Mouse (Mus musculus): Measurements from ENCODE around the gene Txn1.

Gene Txn1

GRCm38 (mm10) chr4:57940631-57941030, 15.6 kb downstream of the Txn1 start:
- DNase-seq (ENCODE audit: low read depth): no peak

- DNase-seq (ENCODE audit: low read depth): no peak
Measured at GRCm38 (mm10) chr4:57937292-57937691, 18.9 kb downstream of the Txn1 start.

GRCm38 (mm10) chr4:57934181-57934580, 22.0 kb downstream of the Txn1 start:
- DNase-seq (ENCODE audit: low read depth): no peak

- DNase-seq (ENCODE audit: low read depth): no peak
Measured at GRCm38 (mm10) chr4:57930559-57931170, 25.5 kb downstream of the Txn1 start.

GRCm38 (mm10) chr4:57927464-57928205, 28.6 kb downstream of the Txn1 start:
- no peak for DNase-seq (ENCODE audit: low read depth)

GRCm38 (mm10) chr4:57924556-57925071, 31.6 kb downstream of the Txn1 start:
- no peak for DNase-seq (ENCODE audit: low read depth)

- DNase-seq (ENCODE audit: low read depth): no peak
Measured at GRCm38 (mm10) chr4:57922171-57922570, 34.0 kb downstream of the Txn1 start.

- DNase-seq (ENCODE audit: low read depth): no peak
Measured at GRCm38 (mm10) chr4:57920522-57920921, 35.7 kb downstream of the Txn1 start.

GRCm38 (mm10) chr4:57919494-57920423, 36.5 kb downstream of the Txn1 start:
- DNase-seq (ENCODE audit: low read depth): no peak

- DNase-seq (ENCODE audit: low read depth): no peak
Measured at GRCm38 (mm10) chr4:57916711-57917110, 39.5 kb downstream of the Txn1 start.

GRCm38 (mm10) chr4:57916201-57916661, 40.0 kb downstream of the Txn1 start, which contains the start of gene D630039A03Rik:
D630039A03Rik (minus strand) TSS chr4:57916297.
- no peak for DNase-seq (ENCODE audit: low read depth)

GRCm38 (mm10) chr4:57915216-57915965, 40.8 kb downstream of the Txn1 start:
- no peak for DNase-seq (ENCODE audit: low read depth)

GRCm38 (mm10) chr4:57914193-57915190, 41.7 kb downstream of the Txn1 start:
- no peak for DNase-seq (ENCODE audit: low read depth)

GRCm38 (mm10) chr4:57913021-57913420, 43.2 kb downstream of the Txn1 start:
- DNase-seq (ENCODE audit: low read depth): no peak

GRCm38 (mm10) chr4:57908860-57909259, 47.4 kb downstream of the Txn1 start:
- no peak for DNase-seq (ENCODE audit: low read depth)

GRCm38 (mm10) chr4:57906708-57907107, 49.5 kb downstream of the Txn1 start:
- no peak for DNase-seq (ENCODE audit: low read depth)

GRCm38 (mm10) chr4:57904638-57905037, 51.6 kb downstream of the Txn1 start:
- DNase-seq (ENCODE audit: low read depth): no peak

- DNase-seq (ENCODE audit: low read depth): peak; percentile 34
Measured at GRCm38 (mm10) chr4:57904211-57904610, 52.0 kb downstream of the Txn1 start.

GRCm38 (mm10) chr4:57902619-57903018, 53.6 kb downstream of the Txn1 start:
- DNase-seq (ENCODE audit: low read depth): no peak

GRCm38 (mm10) chr4:57901210-57901609, 55.0 kb downstream of the Txn1 start:
- DNase-seq (ENCODE audit: low read depth): no peak
